ENCODE assay signal across 8 mouse cellular contexts in the genomic region with DNA sequence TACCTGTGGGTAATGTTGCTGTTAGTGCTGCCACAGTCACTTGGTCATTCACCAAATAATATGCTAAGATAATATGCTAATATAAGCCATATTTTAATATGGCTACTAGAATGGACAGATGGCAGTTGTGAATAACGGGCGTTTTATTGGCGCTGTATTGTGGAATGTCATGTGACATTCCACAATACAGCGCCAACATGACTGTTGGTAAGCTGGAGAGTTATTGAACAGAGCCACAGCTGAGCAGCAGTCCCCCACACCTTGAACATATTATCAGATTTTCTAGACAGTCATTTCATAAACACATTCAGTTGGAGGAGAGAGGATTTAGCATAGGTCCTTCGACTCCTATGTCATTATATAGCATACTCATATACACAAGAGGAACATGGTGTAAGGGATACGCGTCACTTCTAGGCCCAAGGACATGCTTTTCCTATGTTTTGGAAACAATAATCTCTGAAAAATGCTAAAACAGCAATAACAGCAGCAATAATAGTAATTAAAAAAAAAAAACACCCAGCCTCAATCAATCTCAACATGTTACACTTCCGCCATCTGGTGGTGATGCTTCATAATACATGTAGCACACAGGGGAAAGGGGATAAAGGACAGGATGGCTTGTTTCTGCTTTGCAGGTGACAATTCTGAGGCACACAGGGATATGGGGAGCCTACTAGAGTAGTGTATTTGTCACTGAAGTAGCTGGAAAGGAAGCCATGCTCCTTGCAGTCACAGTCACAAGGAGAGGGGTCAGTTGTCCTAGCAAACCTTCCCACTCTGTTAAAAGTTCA.
DNase-seq lines count a peak whose midpoint lies in the region; ATAC-seq and TF ChIP-seq lines count a peak whose summit lies in the region.

No protein-coding gene starts in this region.

- TF ChIP-seq CTCF in kidney, adult 2 months (conservative IDR thresholded peaks at IDR 0.05; ENCODE audit: insufficient read depth, insufficient read length, low read depth, low read length): peak; percentile 41

- H3K4me3 ChIP-seq in kidney, adult 2 months (ENCODE audit: insufficient read depth, low read depth, low read length): no peak overlapping the region
- no peak overlapping the region for H3K4me3 ChIP-seq in midbrain, embryonic 16.5 days (ENCODE audit: low read depth, low read length)

- DNase-seq in A20 (ENCODE audit: low read depth, low spot score): peak; percentile 25
- DNase-seq in NIH3T3 (ENCODE audit: low read depth): peak; percentile 83
- peak; percentile 12 for DNase-seq in cerebellum, adult 9-11 months
- DNase-seq in frontal cortex, postnatal 10 days (ENCODE audit: low spot score in 2 of 2): peak; percentile 11 to 49
- peak; percentile 57 for DNase-seq in kidney, adult 2 months
- DNase-seq in left cerebral cortex, postnatal 36 days (ENCODE audit: low spot score in 2 of 2): peak; percentile 25 to 36
- peak; percentile 40 for DNase-seq in thymus, postnatal 14 days

- H3K9ac ChIP-seq in midbrain, embryonic 16.5 days (ENCODE audit: low read depth, low read length): no peak overlapping the region

- H3K9me3 ChIP-seq in midbrain, embryonic 16.5 days (replicated peaks; ENCODE audit: control insufficient read depth, low read length, poor library complexity, severe bottlenecking): no peaks in the 10 kb centered on the region

- TF ChIP-seq POLR2A in kidney, adult 2 months (IDR thresholded peaks at IDR 0.05; ENCODE audit: low read depth, low read length): no peak

- H3K4me2 ChIP-seq in midbrain, embryonic 16.5 days (ENCODE audit: low read length): no peak overlapping the region

- peaks cover 3% of the 10 kb centered on the region; the same call in 1 of the 2 replicates for H3K4me1 ChIP-seq in kidney, adult 2 months (ENCODE audit: control insufficient read depth, insufficient read depth, low read length)
- H3K4me1 ChIP-seq in midbrain, embryonic 16.5 days (ENCODE audit: control insufficient read depth, insufficient read depth, low read length): peaks cover 6% of the 10 kb centered on the region; the same call in 1 of the 2 replicates

- no peaks in the 10 kb centered on the region for H3K27me3 ChIP-seq in kidney, adult 2 months (replicated peaks; ENCODE audit: control insufficient read depth, insufficient read depth, low read length)
- H3K27me3 ChIP-seq in midbrain, embryonic 16.5 days (ENCODE audit: control insufficient read depth, insufficient read depth, low read depth, low read length): no peaks in the 10 kb centered on the region

- intact Hi-C loops in left cerebral cortex, postnatal 36 days (cut with DNase I): loop anchor here (2.0 to 5.0 kb wide), 2 partner anchors 77 to 283 kb away; no protein-coding TSS in a partner anchor

- peak; percentile 37; the same call in 1 of the 2 replicates for ATAC-seq in midbrain, embryonic 16.5 days

- WGBS in kidney, adult 2 months: 74% methylated on average over 8 of the region's 8 CpGs
- WGBS in midbrain, embryonic 16.5 days: 79% methylated on average over 8 of the region's 8 CpGs

- H3K27ac ChIP-seq in kidney, adult 2 months (ENCODE audit: insufficient read depth, low read depth, low read length): no peak overlapping the region
- no peak overlapping the region for H3K27ac ChIP-seq in midbrain, embryonic 16.5 days (ENCODE audit: low read length)

- no peaks in the 10 kb centered on the region for H3K36me3 ChIP-seq in kidney, adult 2 months (ENCODE audit: control insufficient read depth, insufficient read depth, low read length)
- no peaks in the 10 kb centered on the region for H3K36me3 ChIP-seq in midbrain, embryonic 16.5 days (ENCODE audit: control insufficient read depth, insufficient read depth, low read length)

Comparison
In these comparisons a context has a peak if more than half of its experiments do, and no peak if none do; other contexts are left out.
1. DNase-seq: peak in every context shown above with its lines; median percentile 83 in NIH3T3; 57 in kidney, adult 2 months; 40 in thymus, postnatal 14 days; 30 in left cerebral cortex, postnatal 36 days; 30 in frontal cortex, postnatal 10 days; 25 in A20; 12 in cerebellum, adult 9-11 months.